Mouse (Mus musculus): ENCODE measurements around the gene Alkbh8.
A peak's percentile ranks its signal among the peaks of the same experiment; 100 is the strongest.
"Not testable (repeated sequence)": the region's sequence is repeated elsewhere in the genome, so short reads cannot be mapped to it uniquely, and the experiment has no call there.

Gene Alkbh8

GRCm38 (mm10) chr9:3334962-3335767 is at the start of gene Alkbh8:
TSS of gene Alkbh8 (plus strand) at chr9:3335140.
- DNase-seq: peak; percentile 84

GRCm38 (mm10) chr9:3309292-3309836 is 25.6 kb upstream of the Alkbh8 start:
- DNase-seq: no peak

- no peak for DNase-seq
These were observed 24.9 kb upstream of the Alkbh8 start for GRCm38 (mm10) chr9:3310016-3310415.

GRCm38 (mm10) chr9:3327342-3328053 is 7.4 kb upstream of the Alkbh8 start:
- DNase-seq: not testable (repeated sequence)

GRCm38 (mm10) chr9:3328054-3328595 is 6.8 kb upstream of the Alkbh8 start:
- no peak for DNase-seq

- no peak for DNase-seq
These were observed 4.6 kb upstream of the Alkbh8 start for GRCm38 (mm10) chr9:3330319-3330718.

GRCm38 (mm10) chr9:3330737-3331384 is 4.1 kb upstream of the Alkbh8 start:
- no peak for DNase-seq

GRCm38 (mm10) chr9:3336661-3337060 is 1.7 kb downstream of the Alkbh8 start:
- no peak for DNase-seq

GRCm38 (mm10) chr9:3345136-3345535 is 10.2 kb downstream of the Alkbh8 start:
- no peak for DNase-seq

GRCm38 (mm10) chr9:3345967-3346366 is 11.0 kb downstream of the Alkbh8 start:
- no peak for DNase-seq

GRCm38 (mm10) chr9:3350056-3350455 is 15.1 kb downstream of the Alkbh8 start:
- DNase-seq: no peak

- DNase-seq: not testable (repeated sequence)
These were observed 41.4 kb downstream of the Alkbh8 start for GRCm38 (mm10) chr9:3376323-3376722.

- peak; percentile 91 for DNase-seq
These were observed 68.6 kb downstream of the Alkbh8 start, which contains the start of gene Cwf19l2 for GRCm38 (mm10) chr9:3403251-3404208. TSS of gene Cwf19l2 (plus strand) at chr9:3403592.

- peak; percentile 14 for DNase-seq
These were observed 69.4 kb downstream of the Alkbh8 start for GRCm38 (mm10) chr9:3404372-3404771.

- DNase-seq: not testable (repeated sequence)
These were observed 104.8 kb downstream of the Alkbh8 start for GRCm38 (mm10) chr9:3439555-3440300.

Data from kidney, postnatal 14 days (tissue).